Mouse (Mus musculus): ENCODE measurements around the gene Myl4.
"Not testable (repeated sequence)": the region's sequence is repeated elsewhere in the genome, so short reads cannot be mapped to it uniquely, and the experiment has no call there.

Gene Myl4

DNA sequence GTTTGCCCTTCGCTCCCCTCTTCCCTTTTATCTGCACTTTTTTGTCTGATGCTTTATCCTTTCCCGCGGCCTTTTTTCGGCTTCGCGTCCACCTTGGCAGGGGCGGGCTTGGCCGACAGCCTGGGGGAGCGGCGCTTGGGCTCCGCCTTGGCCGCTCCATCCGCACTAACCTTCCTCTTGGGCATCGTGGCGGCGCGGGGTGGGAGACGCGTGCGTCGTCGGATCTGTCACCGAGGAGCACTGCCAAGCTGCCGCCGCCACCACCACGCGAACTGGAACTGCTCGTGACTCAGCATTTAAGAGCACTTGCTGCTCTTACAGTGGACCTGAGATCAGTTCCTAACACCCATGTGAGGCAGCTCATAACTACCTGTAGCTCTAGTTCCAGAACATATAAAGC lies 20.9 kb downstream of the Myl4 start:
- CTCF ChIA-PET = not testable (repeated sequence)

GRCm38 (mm10) chr11:104572091-104572490 lies 21.6 kb downstream of the Myl4 start:
- CTCF ChIA-PET = no interaction called here

DNA sequence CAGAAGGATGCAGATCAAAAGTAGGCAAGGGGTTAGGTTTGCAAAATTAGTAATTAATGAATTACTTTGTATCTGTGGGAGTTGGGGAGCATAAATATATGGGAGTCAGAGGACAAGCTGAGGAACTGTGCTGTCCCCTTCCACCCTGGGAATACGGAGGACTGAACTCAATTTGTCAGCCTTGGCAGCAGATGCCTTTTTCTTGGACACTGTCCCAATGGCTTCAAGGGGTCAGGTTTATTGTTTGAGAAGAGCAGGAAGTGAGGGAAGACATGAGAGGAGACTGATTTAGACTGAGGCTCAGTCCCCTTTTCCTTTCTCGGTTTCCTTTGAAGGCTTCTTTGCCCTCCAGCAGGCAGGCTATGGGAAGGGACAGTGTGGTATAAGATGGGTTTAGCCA lies 22.1 kb downstream of the Myl4 start:
- CTCF ChIA-PET = interaction anchor here (0.8 kb wide), 1 partner anchor 529 kb away, joined by 3 read pairs; no protein-coding TSS in a partner anchor

- CTCF ChIA-PET = interaction anchor here (0.7 kb wide), 1 partner anchor 549 kb away, joined by 3 read pairs; no protein-coding TSS in a partner anchor
Observed at GRCm38 (mm10) chr11:104576772-104577612, 26.5 kb downstream of the Myl4 start.

DNA sequence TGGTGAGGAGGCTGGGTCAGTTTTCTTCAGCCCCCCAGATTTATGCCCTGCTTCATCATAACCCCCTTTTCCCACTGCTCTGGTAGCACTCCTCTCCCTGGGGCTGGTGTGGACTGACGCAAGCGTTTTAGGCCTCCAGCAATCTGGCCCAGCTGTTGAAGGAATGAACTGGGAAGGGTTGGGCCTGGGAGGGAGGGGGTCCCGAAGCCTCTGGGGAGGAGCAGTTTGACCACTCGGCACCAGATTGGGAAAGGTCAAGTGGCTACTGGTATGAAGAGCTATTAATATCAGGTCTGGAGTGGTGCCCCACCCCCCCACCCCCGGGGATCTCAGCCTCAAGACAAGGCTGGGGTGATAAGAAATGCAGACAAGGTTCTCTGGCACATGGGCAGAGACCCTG lies 27.6 kb downstream of the Myl4 start:
- CTCF ChIA-PET = no interaction called here

DNA sequence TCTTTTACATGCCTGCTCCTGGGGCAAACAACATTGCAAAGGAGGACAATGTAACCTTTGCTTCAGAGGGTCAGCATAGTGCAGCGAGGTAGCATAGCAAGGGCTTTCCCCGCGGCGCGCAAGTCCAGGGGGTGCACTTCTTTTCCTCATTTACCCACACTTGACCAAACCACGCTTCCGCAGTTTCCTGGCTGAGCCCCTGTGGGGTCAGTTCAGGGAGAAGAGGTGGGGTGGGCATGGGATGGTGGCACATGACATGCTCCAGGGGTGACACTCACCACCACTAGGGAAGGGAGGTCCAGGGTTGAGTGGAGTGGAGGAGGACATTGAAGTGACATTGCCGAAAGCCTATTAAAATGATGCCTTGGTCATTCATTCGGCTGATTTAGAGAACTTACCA lies 28.6 kb downstream of the Myl4 start:
- CTCF ChIA-PET = no interaction called here

GRCm38 (mm10) chr11:104579575-104579974 lies 29.1 kb downstream of the Myl4 start:
- CTCF ChIA-PET = interaction anchor here (0.7 kb wide), 1 partner anchor 9 kb away, joined by 3 read pairs; no protein-coding TSS in a partner anchor

DNA sequence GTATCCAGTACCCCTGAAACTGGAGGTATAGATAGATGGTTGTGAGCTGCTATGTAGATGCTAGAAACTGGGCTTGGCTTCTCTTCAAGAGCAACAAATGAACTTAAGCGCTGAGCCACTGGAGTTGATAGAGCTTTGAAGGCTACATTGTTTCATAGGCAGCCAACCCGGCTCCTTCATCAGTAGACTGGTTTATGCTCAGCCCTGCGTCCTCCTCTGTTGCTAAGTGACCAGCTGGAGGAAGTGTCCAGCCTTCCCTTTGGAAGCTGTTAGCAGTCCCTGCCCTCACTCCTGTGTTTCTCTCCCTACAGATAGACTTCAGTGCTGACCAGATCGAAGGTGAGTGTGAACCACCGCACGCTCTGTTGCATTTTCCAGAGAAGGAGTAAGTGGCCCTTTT lies 29.6 kb downstream of the Myl4 start:
- CTCF ChIA-PET = interaction anchor here (0.5 to 0.7 kb wide), 2 partner anchors 9 to 20 kb away, joined by 3 to 12 read pairs; no protein-coding TSS in a partner anchor

DNA sequence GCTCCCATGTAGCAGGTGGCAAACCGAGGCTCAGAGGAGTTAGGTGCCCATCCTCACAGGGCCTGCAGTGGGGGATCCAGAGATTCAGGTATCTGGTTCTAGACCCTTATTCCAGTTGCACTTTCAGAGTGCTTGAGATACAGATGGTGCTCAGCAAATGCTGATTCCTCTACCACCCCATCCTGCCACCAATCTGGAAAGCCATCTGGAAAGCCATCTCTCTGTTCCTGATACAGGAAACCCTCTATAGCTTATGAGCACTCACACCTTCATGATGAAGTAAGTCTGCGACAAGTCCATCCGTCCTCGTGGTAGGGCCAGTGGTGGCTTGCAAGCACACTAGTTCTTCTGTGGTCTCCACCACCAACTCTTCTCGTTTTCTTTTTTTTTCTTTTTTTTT lies 30.1 kb downstream of the Myl4 start:
- CTCF ChIA-PET = interaction anchor here (0.5 kb wide), 1 partner anchor 21 kb away, joined by 12 read pairs; no protein-coding TSS in a partner anchor

DNA sequence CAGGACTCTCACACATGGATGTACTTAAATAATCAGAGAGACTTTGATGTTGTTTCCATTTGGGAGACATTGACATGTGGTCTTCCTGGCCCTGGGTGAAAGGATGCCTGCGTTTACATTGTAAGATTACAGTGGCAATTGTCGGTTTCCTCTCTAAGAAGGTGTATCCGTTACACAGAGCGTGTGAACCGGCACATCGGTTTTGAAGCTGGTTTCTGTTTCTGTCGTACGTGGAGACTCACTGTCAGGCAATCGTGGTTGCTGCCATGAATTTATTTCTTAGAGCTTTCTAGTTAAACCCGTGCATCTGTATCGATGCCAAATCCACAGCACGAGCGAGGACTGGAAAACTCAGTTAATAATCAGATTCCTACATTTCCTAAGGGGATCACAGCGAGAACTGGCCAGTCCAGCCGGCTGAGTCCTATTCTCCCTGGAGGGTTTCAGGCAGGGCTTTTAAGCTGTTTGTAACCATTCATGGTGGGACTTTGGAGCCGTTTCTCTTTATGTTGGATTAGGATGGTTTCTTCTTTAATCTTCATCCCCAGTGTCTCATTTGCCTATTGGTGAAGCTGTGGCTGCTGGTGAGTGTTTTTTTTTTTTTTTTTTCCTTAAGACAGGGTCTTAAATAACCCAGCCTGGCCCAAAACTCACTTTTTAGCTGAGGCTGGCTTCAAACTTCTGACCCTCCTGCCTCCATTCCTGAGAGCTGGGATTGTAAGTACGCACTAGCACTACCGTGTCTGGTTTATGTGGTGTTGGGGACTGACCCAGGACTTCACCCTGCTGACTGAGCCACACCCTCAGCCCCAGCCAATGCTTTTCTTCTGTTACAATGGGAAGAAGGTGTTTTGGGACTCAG lies 31.2 kb downstream of the Myl4 start:
- CTCF ChIA-PET = interaction anchor here (0.9 kb wide), 1 partner anchor 26 kb away, joined by 7 read pairs; the partner anchor contains the start of gene Itgb3

- CTCF ChIA-PET = interaction anchor here (0.9 kb wide), 1 partner anchor 26 kb away, joined by 7 read pairs; the partner anchor contains the start of gene Itgb3
Observed at GRCm38 (mm10) chr11:104582308-104582606, 31.8 kb downstream of the Myl4 start.

GRCm38 (mm10) chr11:104582630-104583364 lies 32.3 kb downstream of the Myl4 start:
- CTCF ChIA-PET = no interaction called here

- CTCF ChIA-PET = interaction anchor here (0.5 kb wide), 1 partner anchor 108 kb away, joined by 6 read pairs; no protein-coding TSS in a partner anchor
Observed at GRCm38 (mm10) chr11:104585495-104585894, 35.0 kb downstream of the Myl4 start.

DNA sequence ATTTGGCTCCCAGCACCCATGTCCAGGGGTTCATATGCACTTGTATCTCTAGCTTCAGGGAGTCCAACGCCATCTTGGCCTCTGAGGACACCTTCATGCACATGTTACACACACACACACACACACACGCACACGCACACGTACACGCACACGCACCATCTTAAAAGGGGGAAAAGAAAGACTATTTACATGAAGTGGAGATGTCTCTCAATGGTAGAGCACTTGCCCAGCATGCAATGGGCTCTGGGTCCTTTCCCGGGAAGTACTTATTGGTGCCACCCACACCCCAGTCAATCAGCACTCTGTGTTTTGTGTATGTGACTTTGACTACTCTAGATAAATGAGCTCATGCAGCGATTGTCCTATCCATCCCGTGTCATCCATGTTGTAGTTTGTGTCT lies 37.4 kb downstream of the Myl4 start:
- CTCF ChIA-PET = interaction anchor here (0.6 kb wide), 1 partner anchor 564 kb away, joined by 4 read pairs; no protein-coding TSS in a partner anchor

DNA sequence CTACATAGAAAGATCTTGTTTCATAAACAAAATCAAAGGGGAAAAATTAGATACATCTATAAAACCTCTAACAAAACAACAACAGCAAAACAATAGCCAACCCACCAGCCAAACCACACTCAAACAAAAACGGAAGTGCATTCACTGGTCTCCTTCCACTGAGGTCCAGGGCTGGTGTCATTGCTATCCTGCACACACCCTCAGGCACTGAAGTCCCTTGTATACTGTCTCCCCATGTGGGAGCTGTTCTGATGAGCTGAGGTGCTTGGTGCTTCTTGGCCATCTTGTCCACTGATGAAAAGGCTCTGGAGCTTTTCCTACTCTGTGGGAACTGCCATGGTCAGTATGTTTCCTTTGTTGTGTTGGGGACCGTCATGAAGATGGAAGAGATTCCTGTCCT lies 38.0 kb downstream of the Myl4 start:
- CTCF ChIA-PET = no interaction called here

DNA sequence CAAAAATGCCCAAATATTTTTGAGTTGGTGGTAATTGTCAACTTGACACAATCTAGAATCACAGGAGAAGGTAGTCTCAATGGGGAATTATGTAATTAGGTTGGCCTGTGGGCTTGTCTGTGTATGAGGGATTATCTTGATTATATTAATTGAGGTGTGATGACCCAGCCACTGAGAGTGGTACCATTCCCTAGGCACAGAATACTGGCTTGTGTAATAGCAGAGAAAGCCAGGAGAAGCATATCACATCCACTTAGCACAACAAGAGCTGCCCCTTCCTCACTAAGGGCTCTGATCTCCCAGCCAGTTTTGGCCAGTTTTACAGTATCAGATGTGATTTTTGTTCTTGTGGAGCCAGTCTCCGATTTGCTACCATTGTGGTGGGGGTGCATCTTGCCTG lies 39.1 kb downstream of the Myl4 start:
- CTCF ChIA-PET = no interaction called here

GRCm38 (mm10) chr11:104590148-104590547 lies 39.7 kb downstream of the Myl4 start:
- CTCF ChIA-PET = no interaction called here

DNA sequence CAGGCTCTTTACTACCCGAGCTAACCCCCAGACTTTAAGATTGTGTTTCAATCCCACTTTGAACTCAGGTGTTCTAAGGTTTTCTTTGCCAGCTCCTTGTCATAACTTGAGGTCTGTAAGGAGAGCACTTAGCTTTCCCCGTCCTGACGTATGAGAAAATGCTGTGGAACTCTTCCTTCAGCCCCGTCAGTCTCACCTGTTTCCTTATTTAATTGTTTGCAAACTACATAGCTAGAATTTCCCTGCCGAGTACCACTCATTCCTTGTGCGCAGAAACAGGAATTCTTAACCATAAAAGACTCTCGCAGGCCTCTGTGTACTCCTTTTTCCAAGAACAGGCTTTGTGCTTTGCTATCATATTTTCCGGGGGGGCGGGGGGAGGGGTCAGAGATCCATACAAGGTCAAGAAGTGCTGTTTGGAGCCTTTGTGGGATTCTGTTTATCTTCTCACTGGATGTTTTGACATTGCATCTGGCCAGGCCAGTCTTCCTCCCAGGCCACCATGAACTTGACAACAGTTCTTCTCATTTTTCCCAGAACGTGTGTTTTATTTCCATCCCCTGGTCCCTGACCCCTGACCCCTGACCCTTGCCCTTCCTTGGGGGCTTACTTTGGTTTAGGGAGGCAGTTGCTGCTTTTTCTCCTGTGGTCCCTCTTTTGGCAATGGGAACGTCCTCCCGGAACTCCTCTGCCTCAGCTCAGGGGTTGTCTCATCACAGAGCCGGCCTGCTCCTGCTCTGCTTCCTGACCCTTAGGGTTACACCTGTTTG lies 41.8 kb downstream of the Myl4 start:
- CTCF ChIA-PET = interaction anchor here (0.5 kb wide), 1 partner anchor 246 kb away, joined by 4 read pairs; no protein-coding TSS in a partner anchor

DNA sequence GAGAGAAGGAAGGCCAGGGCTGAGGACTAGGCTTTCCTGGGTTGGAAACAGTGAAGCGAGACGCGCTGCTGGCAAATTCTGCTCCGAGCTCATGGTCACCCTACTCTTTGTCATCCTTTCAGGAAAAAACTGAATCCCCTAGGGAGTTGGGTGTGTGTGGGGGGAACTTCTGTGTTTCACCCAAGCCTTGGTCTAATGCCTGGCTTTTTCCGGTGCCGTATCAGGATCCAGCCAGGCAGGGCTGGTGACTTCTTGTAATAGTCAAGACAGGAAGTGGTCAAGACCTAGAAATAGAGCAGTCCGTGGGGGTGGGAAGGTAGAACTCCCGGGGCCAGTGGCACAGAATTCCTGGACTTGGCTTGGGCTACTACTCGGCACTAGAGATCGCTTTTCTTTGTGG lies 45.9 kb downstream of the Myl4 start:
- CTCF ChIA-PET = no interaction called here

DNA sequence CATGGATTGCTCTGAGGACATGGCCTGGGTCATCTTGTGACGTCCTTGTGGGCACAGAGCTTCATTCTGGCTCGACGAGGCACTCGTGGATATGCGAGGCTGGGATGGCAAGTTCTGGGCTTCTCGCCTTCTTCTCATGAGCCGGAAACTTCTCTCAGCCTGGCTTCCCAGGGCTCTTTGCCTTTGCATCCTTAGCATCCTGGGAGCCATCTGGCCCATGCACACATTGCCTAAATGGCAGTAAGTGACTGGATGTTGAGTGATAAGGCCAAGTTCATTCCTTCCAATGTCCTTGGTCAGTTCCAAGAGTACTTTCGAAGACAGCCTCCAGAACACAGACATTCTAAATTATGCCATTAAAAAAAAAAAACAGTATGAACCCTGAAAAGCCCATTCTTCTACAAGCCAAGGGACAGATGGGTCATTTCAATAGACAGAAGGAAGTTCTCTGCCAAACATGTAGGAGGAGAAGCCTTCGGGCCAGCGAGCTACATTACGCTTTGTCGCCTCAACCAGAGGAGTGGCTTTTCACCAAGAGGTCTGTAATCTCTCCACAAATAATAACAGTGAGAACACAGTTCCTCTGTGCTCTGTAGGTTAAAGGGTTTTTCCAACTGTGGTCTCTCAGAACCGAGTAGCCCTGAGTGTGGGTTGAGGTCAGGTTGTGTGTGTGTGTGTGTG lies 48.9 kb downstream of the Myl4 start:
- CTCF ChIA-PET = interaction anchor here (0.7 kb wide), 1 partner anchor 66 kb away, joined by 4 read pairs; no protein-coding TSS in a partner anchor
